Mouse (Mus musculus) thymus, postnatal 4 days (tissue): Measurements from ENCODE around the gene Wdr90.
A peak's percentile ranks its signal among the peaks of the same experiment; 100 is the strongest.
"Not testable (repeated sequence)": the region's sequence is repeated elsewhere in the genome, so short reads cannot be mapped to it uniquely, and the experiment has no call there.

ENCODE experiments used
- DNase-seq: peaks from one replicate; pipeline ENCODE4 v3.0.0; 2021

The Wdr90 gene

GRCm38 (mm10) chr17:25877025-25877424 lies 15.7 kb upstream of the Wdr90 start:
- DNase-seq: no peak

- DNase-seq: no peak
These were observed 15.1 kb upstream of the Wdr90 start for GRCm38 (mm10) chr17:25876347-25876915.

GRCm38 (mm10) chr17:25875171-25876136 lies 14.2 kb upstream of the Wdr90 start:
- DNase-seq: peak; percentile 90

- DNase-seq: peak; percentile 96
These were observed 13.4 kb upstream of the Wdr90 start, which contains the start of gene Mettl26 for GRCm38 (mm10) chr17:25874721-25875170. Gene Mettl26 (plus strand): TSS chr17:25875074.

GRCm38 (mm10) chr17:25874148-25874720 lies 12.9 kb upstream of the Wdr90 start:
- no peak for DNase-seq

- DNase-seq: no peak
These were observed 12.3 kb upstream of the Wdr90 start for GRCm38 (mm10) chr17:25873405-25874147.

- DNase-seq: no peak
These were observed 11.4 kb upstream of the Wdr90 start for GRCm38 (mm10) chr17:25872676-25873075.

GRCm38 (mm10) chr17:25871566-25871965 lies 10.3 kb upstream of the Wdr90 start:
- DNase-seq: not testable (repeated sequence)

GRCm38 (mm10) chr17:25869954-25870353 lies 8.7 kb upstream of the Wdr90 start:
- no peak for DNase-seq

GRCm38 (mm10) chr17:25869498-25869897 lies 8.2 kb upstream of the Wdr90 start:
- no peak for DNase-seq

GRCm38 (mm10) chr17:25868601-25869191 lies 7.4 kb upstream of the Wdr90 start, which contains the start of gene Mcrip2:
Gene Mcrip2 (minus strand): TSS chr17:25868764.
- peak; percentile 78 for DNase-seq

- DNase-seq: no peak
These were observed 6.7 kb upstream of the Wdr90 start for GRCm38 (mm10) chr17:25867836-25868600.

- DNase-seq: peak; percentile 56
These were observed 6.2 kb upstream of the Wdr90 start for GRCm38 (mm10) chr17:25867509-25867835.

GRCm38 (mm10) chr17:25866172-25866571 lies 4.9 kb upstream of the Wdr90 start:
- DNase-seq: no peak

- DNase-seq: no peak
These were observed 4.0 kb upstream of the Wdr90 start for GRCm38 (mm10) chr17:25865288-25865687.

GRCm38 (mm10) chr17:25864311-25864710 lies 3.0 kb upstream of the Wdr90 start:
- no peak for DNase-seq

- no peak for DNase-seq
These were observed 2.4 kb upstream of the Wdr90 start for GRCm38 (mm10) chr17:25863681-25864080.

GRCm38 (mm10) chr17:25861704-25862612 lies 657 bp upstream of the Wdr90 start:
- DNase-seq: no peak

GRCm38 (mm10) chr17:25860229-25860628 lies 1.1 kb downstream of the Wdr90 start:
- no peak for DNase-seq

- DNase-seq: peak; percentile 98
These were observed 16.9 kb downstream of the Wdr90 start, which contains the start of gene Rhot2 for GRCm38 (mm10) chr17:25844396-25844901. Gene Rhot2 (minus strand): TSS chr17:25844851.
